Mouse (Mus musculus): ENCODE data around the gene Olfr513. TPM values are rescaled to one million over a fixed set of nuclear protein-coding genes. Genes with fewer than 3 reads are reported as not detected.

The Olfr513 gene
- polyA plus RNA-seq (2012; ENCODE audit: insufficient read depth, low replicate concordance) = not detected in 2 replicates

DNA sequence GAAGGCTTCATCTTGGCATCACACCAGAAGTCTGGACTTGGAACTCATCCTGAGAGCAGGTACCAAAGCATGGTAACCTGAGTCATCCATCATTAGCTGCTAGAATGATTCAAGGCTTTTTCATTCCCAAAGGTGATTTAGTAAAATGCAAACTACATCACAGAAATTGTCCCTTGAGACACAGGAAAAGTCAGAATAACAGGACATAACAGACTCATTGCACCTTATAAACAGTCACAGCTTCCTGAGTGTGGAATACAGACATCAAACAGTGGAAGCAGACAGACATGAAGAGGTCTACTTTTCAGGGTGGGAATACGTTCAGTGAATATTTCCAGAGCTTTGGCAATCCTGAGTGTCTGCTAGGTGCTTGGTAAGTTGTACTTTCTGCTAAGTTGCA, at the start of gene Olfr513:
Gene Olfr513 (plus strand): TSS at position 301 of the 400 bp plus-strand sequence.
- TF ChIP-seq GATA1 (IDR thresholded peaks at IDR 0.05; ENCODE audit: borderline replicate concordance, low read length) (no peak), FLI1 (IDR thresholded peaks at IDR 0.05; ENCODE audit: low read length) (no peak)
- H3K4me3 ChIP-seq (replicated peaks) = no peak within 1 kb of the TSS
- H3K4me1 ChIP-seq = no peaks in the 10 kb centered on the region
- no peaks in the 10 kb centered on the region for H3K27me3 ChIP-seq (replicated peaks)
- H3K9me3 ChIP-seq = peaks cover 9% of the 10 kb centered on the region; the same call in 1 of the 2 replicates
- no peaks in the 10 kb centered on the region for H3K36me3 ChIP-seq (replicated peaks; ENCODE audit: low read length)

DNA sequence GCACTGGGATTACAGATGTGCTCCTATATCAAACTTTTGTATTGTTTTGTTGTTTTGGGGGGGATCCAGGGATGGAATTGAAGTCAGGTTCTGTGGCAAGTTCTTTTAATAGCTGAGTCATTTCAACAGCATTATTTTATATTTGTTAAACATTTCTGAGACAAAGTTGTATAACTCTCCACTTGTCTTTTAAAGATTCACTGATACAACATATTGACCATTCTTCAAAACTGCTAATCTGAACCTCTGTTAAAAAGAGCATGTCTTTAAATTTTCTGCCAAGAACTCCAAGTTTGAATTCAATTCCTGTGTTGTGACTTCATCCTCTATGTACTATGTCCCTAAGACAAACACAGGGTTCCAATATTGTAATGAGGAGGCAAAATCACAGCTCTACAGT, 37.8 kb upstream of the Olfr513 start, which contains the start of gene Olfr512:
Gene Olfr512 (plus strand): TSS at position 301 of the 400 bp plus-strand sequence.
- H3K36me3 ChIP-seq (replicated peaks; ENCODE audit: low read length) = no peaks in the 10 kb centered on the region
- H3K27me3 ChIP-seq (replicated peaks) = no peaks in the 10 kb centered on the region
- TF ChIP-seq FLI1 (IDR thresholded peaks at IDR 0.05; ENCODE audit: low read length) = no peak
- no peak for TF ChIP-seq GATA1 (IDR thresholded peaks at IDR 0.05; ENCODE audit: borderline replicate concordance, low read length)
- H3K4me1 ChIP-seq = no peaks in the 10 kb centered on the region
- peaks cover 9% of the 10 kb centered on the region; the same call in 1 of the 2 replicates for H3K9me3 ChIP-seq
- no peak within 1 kb of the TSS for H3K4me3 ChIP-seq (replicated peaks)

DNA sequence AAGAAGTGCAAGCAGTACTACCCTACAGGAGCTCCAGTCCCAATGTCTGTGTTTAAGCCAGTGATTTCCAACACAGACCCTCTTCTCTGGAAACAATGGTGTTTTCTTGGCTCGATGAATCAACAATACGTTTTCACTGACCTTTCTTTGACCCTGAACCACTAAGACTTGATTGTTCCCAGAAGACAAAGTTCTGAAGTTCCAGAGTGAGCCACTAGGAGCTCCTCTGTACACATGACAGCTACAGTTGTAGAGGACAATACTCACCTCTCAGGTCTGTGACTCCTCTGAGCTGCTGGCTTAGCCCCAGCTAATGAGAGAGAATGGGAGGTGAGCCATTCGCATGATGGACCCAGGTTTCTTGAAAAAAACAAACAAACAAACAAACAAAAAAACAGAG, 9.6 kb downstream of the Olfr513 start:
- Histone ChIP-seq H3K36me3 (replicated peaks; ENCODE audit: low read length) (no peaks in the 10 kb centered on the region), H3K4me3 (replicated peaks) (no peak overlapping the region), H3K27me3 (replicated peaks) (no peaks in the 10 kb centered on the region), H3K9me3 (no peaks in the 10 kb centered on the region), H3K4me1 (no peaks in the 10 kb centered on the region)
- no peak for TF ChIP-seq FLI1 (IDR thresholded peaks at IDR 0.05; ENCODE audit: low read length)

GRCm38 (mm10) chr7:108797205-108797933, 46.6 kb downstream of the Olfr513 start:
- Histone ChIP-seq H3K4me1 (no peaks in the 10 kb centered on the region), H3K9me3 (no peaks in the 10 kb centered on the region), H3K4me3 (replicated peaks) (no peak overlapping the region), H3K27me3 (replicated peaks) (no peaks in the 10 kb centered on the region), H3K36me3 (replicated peaks; ENCODE audit: low read length) (no peaks in the 10 kb centered on the region)
- TF ChIP-seq FLI1 (IDR thresholded peaks at IDR 0.05; ENCODE audit: low read length) = no peak
- no peak for TF ChIP-seq GATA1 (IDR thresholded peaks at IDR 0.05; ENCODE audit: borderline replicate concordance, low read length)

Other genes starting within 250 kb of the Olfr513 start
- gene Olfr502, start 225.9 kb upstream of the Olfr513 start, polyA plus RNA-seq (2012; ENCODE audit: insufficient read depth, low replicate concordance) = not detected in 2 replicates
- gene Olfr503, start 206.4 kb upstream of the Olfr513 start, polyA plus RNA-seq (2012; ENCODE audit: insufficient read depth, low replicate concordance) = not detected in 2 replicates
- not detected in 2 replicates for gene Olfr504, start 185.2 kb upstream of the Olfr513 start, polyA plus RNA-seq (2012; ENCODE audit: insufficient read depth, low replicate concordance)
- not detected in 2 replicates for gene Olfr506, start 140.2 kb upstream of the Olfr513 start, polyA plus RNA-seq (2012; ENCODE audit: insufficient read depth, low replicate concordance)
- gene Olfr507, start 129.2 kb upstream of the Olfr513 start, polyA plus RNA-seq (2012; ENCODE audit: insufficient read depth, low replicate concordance) = not detected in 2 replicates
- 0.06 TPM in 1 of 2 replicates, not detected in the other for gene Olfr508, start 121.0 kb upstream of the Olfr513 start, polyA plus RNA-seq (2012; ENCODE audit: insufficient read depth, low replicate concordance)
- not detected in 2 replicates for gene Olfr509, start 99.1 kb upstream of the Olfr513 start, polyA plus RNA-seq (2012; ENCODE audit: insufficient read depth, low replicate concordance)
- gene Olfr510, start 84.6 kb upstream of the Olfr513 start, polyA plus RNA-seq (2012; ENCODE audit: insufficient read depth, low replicate concordance) = not detected in 2 replicates
- 0.15 TPM in 1 of 2 replicates, not detected in the other for gene Olfr512, start 37.7 kb upstream of the Olfr513 start, polyA plus RNA-seq (2012; ENCODE audit: insufficient read depth, low replicate concordance)
- gene Olfr514, start 75.0 kb downstream of the Olfr513 start, polyA plus RNA-seq (2012; ENCODE audit: insufficient read depth, low replicate concordance) = not detected in 2 replicates
- gene Olfr516, start 99.6 kb downstream of the Olfr513 start, polyA plus RNA-seq (2012; ENCODE audit: insufficient read depth, low replicate concordance) = not detected in 2 replicates
- gene Olfr517, start 121.4 kb downstream of the Olfr513 start, polyA plus RNA-seq (2012; ENCODE audit: insufficient read depth, low replicate concordance) = not detected in 2 replicates
- gene Olfr518, start 134.0 kb downstream of the Olfr513 start, polyA plus RNA-seq (2012; ENCODE audit: insufficient read depth, low replicate concordance) = 0.12 TPM in 1 of 2 replicates, not detected in the other
- not detected in 2 replicates for gene Olfr519, start 143.4 kb downstream of the Olfr513 start, polyA plus RNA-seq (2012; ENCODE audit: insufficient read depth, low replicate concordance)
- 0.04 TPM in 1 of 2 replicates, not detected in the other for gene Nlrp10, start 179.2 kb downstream of the Olfr513 start, polyA plus RNA-seq (2012; ENCODE audit: insufficient read depth, low replicate concordance)
- gene Eif3f, start 183.4 kb downstream of the Olfr513 start, polyA plus RNA-seq (2012; ENCODE audit: insufficient read depth, low replicate concordance) = 351 and 1,291 TPM in 2 replicates
- gene Tub, start 199.4 kb downstream of the Olfr513 start, polyA plus RNA-seq (2012; ENCODE audit: insufficient read depth, low replicate concordance) = 0.83 TPM in 1 of 2 replicates, not detected in the other